Mouse (Mus musculus): Measurements from ENCODE around the gene Gm49366.

DNA sequence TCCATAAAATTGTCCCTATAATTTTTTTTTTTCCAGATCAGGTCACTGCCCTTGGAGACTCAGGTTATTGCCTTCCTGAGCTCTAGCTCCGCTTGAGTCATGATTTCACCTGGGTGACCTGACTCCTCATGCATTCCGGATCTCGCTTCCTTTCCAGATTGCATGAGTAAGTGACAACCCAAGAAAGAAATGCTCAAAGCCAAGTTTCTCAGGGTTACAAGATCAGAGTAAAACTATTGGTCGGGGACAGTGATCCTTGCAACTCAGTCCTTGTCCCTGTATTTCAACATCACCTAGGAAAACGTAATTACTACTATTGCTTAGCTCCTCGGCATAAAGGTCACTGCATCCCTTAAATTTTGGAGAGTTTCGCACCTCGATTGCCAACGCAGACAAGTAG lies 30.3 kb downstream of the Gm49366 start, which contains the start of gene Acot5:
- TF ChIP-seq POLR2AphosphoS2 (IDR thresholded peaks at IDR 0.05; ENCODE audit: insufficient read length, low read depth), result no peak
- TF ChIP-seq POLR2A (IDR thresholded peaks at IDR 0.05; ENCODE audit: insufficient read length, low read depth), result no peak

Data from myocyte (in vitro differentiated cells).